Mouse (Mus musculus) hindbrain, embryonic 14.5 days (tissue): ENCODE measurements around the gene Agrp. TPM values are rescaled to one million over a fixed set of nuclear protein-coding genes. Genes with fewer than 3 reads are reported as not detected.

ENCODE experiments used
- ATAC-seq: fragments of 200-750 bp; cut with Nextera tagmentation; 2 replicates; pipeline ENCODE4 v1.8.0; 2017; ENCODE audit warnings: moderate number of reproducible peaks, mild to moderate bottlenecking, moderate TSS enrichment, moderate library complexity; ENCODE audit not compliant: low FRiP score
- DNase-seq: peaks from one replicate; pipeline ENCODE4 v3.0.0-alpha.2; 2015; ENCODE audit warnings: low spot score
- H3K27ac ChIP-seq: fragments of 300-500 bp; sonication (generic); 2 replicates; pipeline ENCODE4 v1.5.1; 2014; ENCODE audit warnings: mild to moderate bottlenecking, moderate library complexity
- H3K27me3 ChIP-seq: fragments of 300-500 bp; sonication (generic); 2 replicates; pipeline ENCODE4 v1.6.1; 2014; ENCODE audit warnings: mild to moderate bottlenecking, low read length, mixed read lengths; ENCODE audit not compliant: control insufficient read depth, insufficient read depth
- H3K36me3 ChIP-seq: fragments of 300-500 bp; sonication (generic); replicated peaks from 2 replicates; pipeline ENCODE4 v1.6.1; 2014; ENCODE audit not compliant: control insufficient read depth, insufficient read depth
- H3K4me1 ChIP-seq: fragments of 300-500 bp; sonication (generic); replicated peaks from 2 replicates; pipeline ENCODE4 v1.6.1; 2014; ENCODE audit warnings: antibody characterized with exemption, low read length, mixed read lengths; ENCODE audit not compliant: control insufficient read depth, insufficient read depth
- H3K4me2 ChIP-seq: fragments of 300-500 bp; sonication (generic); replicated peaks from 2 replicates; pipeline ENCODE4 v1.6.1; 2014; ENCODE audit warnings: mild to moderate bottlenecking, moderate library complexity
- H3K4me3 ChIP-seq: fragments of 300-500 bp; sonication (generic); replicated peaks from 2 replicates; pipeline ENCODE4 v1.5.1; 2014; ENCODE audit warnings: mild to moderate bottlenecking, low read length
- H3K9ac ChIP-seq: fragments of 300-500 bp; sonication (generic); 2 replicates; pipeline ENCODE4 v1.6.1; 2014
- H3K9me3 ChIP-seq: fragments of 300-500 bp; sonication (generic); 2 replicates; pipeline ENCODE4 v1.6.1; 2016; ENCODE audit warnings: low read length; ENCODE audit not compliant: control insufficient read depth
- WGBS: fragments of 180-500 bp; shearing (Covaris S2); extraction: QIAGEN DNeasy Blood & Tissue Kit; methylation state at CpG from one replicate; pipeline ENCODE4 v1.1.7; 2014; 5-methylcytosine and 5-hydroxymethylcytosine counted together
- polyA plus RNA-seq: library from polyadenylated mRNA; unstranded; fragments of >200 nt; fragmentation: Nextera tagmentation; extraction: Ambion mirVana; gene quantifications from 2 replicates; pipeline ENCODE4 v1.2.1, GENCODE M21; 2014

The Agrp gene
- polyA plus RNA-seq, 1 experiment from 2014 or later: 0.84 TPM

DNA sequence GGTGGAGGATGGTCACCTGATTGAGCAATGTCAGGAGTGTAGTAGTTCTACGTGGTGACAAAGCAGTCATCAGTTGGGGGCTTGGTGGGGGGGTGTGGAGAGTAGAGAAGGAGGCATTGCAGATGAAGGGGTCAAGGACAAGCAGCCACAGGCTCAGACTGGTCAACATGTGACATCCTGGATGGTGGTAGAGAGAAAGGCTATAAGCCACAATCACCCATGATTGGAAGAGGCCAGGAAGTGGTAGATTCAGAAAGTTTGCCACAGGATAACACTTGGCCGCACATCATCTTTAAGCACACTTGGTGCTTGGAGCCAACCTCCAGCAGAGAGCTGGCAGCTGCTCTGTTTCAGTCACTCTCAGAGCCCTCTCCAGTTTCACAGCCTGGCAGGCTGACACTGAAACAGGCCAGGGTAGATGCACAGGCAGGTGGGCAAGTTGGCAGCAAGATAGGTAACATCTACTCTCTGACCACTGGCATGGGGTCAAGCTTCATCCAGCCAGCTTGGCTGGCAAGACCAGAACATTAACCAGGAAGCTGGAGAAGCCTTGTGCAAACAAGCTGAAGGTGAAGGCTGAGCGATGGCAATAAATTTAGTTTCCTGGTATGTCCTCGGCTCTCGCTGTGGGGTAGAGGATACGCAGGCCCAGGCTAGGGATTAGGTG, 100.0 kb downstream of the Agrp start:
- no peak for DNase-seq
- no peak overlapping the region for H3K4me3 ChIP-seq
- WGBS: 87% methylated on average over 6 of the region's 6 CpGs
- H3K27me3 ChIP-seq: no peaks in the 10 kb centered on the region
- H3K4me1 ChIP-seq: no peaks in the 10 kb centered on the region
- no peaks in the 10 kb centered on the region for H3K9me3 ChIP-seq
- H3K4me2 ChIP-seq: no peak overlapping the region
- H3K9ac ChIP-seq: no peak overlapping the region
- peaks cover 55% of the 10 kb centered on the region for H3K36me3 ChIP-seq
- ATAC-seq: no peak
- H3K27ac ChIP-seq: no peak overlapping the region

DNA sequence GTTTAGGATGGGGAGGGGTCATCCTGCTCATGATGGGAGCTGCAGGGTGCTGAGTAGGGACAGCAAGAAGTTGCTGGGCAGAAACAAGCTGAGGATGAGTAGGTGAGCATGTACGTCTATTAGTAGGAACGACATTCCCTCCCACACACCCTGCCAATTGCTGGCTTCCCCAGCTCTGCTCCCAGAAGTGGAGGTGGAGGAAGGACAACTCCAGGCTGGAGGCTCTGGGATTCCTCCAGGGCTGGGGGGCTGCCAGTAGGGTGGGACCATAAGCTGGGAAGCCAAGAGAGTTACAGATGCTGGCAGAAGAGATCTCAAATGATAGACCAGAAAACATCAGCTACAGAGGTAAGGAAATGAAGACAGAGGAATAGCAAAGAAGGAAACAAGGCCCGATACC, 100.6 kb downstream of the Agrp start:
- H3K4me3 ChIP-seq: no peak overlapping the region
- no peak for DNase-seq
- no peak overlapping the region for H3K4me2 ChIP-seq
- no peak overlapping the region for H3K27ac ChIP-seq
- H3K4me1 ChIP-seq: no peaks in the 10 kb centered on the region
- H3K27me3 ChIP-seq: no peaks in the 10 kb centered on the region
- no peak for ATAC-seq
- WGBS: 96% methylated on average over 3 of the region's 3 CpGs
- H3K36me3 ChIP-seq: peaks cover 51% of the 10 kb centered on the region
- no peak overlapping the region for H3K9ac ChIP-seq
- no peaks in the 10 kb centered on the region for H3K9me3 ChIP-seq

DNA sequence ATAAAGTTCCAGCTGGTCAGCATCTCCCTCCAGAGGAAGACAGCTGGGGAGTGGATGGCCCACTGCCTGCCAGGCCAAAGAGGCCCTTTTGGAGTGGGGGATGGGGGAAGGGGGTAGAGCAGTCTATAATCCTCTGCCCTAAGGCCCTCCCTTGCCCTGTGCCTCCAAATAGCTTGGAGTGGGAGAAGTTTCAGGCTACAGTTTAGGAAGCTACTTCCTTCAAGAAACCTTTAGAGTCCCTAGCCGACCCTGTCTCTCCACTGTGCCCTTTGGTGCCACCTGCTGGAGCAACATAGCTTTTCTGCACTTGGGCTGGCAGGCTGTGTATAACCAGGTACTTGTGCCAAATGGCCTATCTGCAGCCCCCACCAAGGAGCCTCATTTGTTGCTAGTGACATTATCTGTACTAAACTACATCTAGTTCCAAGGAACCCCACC, 103.3 kb downstream of the Agrp start:
- WGBS: 0% methylated on average over 1 of the region's 1 CpGs
- H3K27me3 ChIP-seq: no peaks in the 10 kb centered on the region
- H3K4me3 ChIP-seq: no peak overlapping the region
- peak; percentile 79 for DNase-seq
- H3K9ac ChIP-seq: no peak overlapping the region
- no peaks in the 10 kb centered on the region for H3K9me3 ChIP-seq
- no peaks in the 10 kb centered on the region for H3K4me1 ChIP-seq
- no peak overlapping the region for H3K4me2 ChIP-seq
- H3K36me3 ChIP-seq: peaks cover 62% of the 10 kb centered on the region
- H3K27ac ChIP-seq: no peak overlapping the region
- ATAC-seq: peak; percentile 41; the same call in 1 of the 2 replicates

GRCm38 (mm10) chr8:105533439-105533838, 103.8 kb downstream of the Agrp start:
- Histone ChIP-seq H3K4me1 (no peaks in the 10 kb centered on the region), H3K9me3 (no peaks in the 10 kb centered on the region), H3K27me3 (no peaks in the 10 kb centered on the region), H3K36me3 (peaks cover 62% of the 10 kb centered on the region), H3K9ac (no peak overlapping the region), H3K4me3 (no peak overlapping the region), H3K27ac (no peak overlapping the region), H3K4me2 (no peak overlapping the region)
- WGBS: 63% methylated on average over 2 of the region's 2 CpGs
- DNase-seq (no peak), ATAC-seq (peak; percentile 47; the same call in 1 of the 2 replicates)

DNA sequence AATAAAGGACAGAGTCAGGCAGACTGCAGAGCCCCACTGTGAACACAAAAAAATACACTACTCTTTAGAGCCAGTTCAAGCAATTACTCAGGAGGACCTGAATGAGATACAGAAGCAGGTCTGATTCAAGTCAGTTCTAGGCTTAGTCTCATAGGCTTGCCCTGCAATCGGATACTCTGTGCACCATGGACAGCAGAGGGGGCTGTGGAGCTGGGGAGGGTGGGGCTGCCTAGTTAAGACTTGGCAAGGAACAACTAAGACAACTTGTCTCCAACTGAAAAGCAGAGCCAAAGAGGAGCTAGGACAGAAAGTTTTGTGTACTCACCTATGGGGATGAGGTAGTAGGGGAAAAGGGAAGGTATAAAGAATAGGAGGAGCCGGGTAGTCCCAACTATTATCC, 105.4 kb downstream of the Agrp start:
- WGBS: 64% methylated on average over 2 of the region's 2 CpGs
- H3K4me1 ChIP-seq: no peaks in the 10 kb centered on the region
- no peak overlapping the region for H3K9ac ChIP-seq
- ATAC-seq: no peak
- H3K27me3 ChIP-seq: no peaks in the 10 kb centered on the region
- H3K27ac ChIP-seq: no peak overlapping the region
- no peak for DNase-seq
- H3K4me3 ChIP-seq: no peak overlapping the region
- peaks cover 62% of the 10 kb centered on the region for H3K36me3 ChIP-seq
- no peaks in the 10 kb centered on the region for H3K9me3 ChIP-seq
- no peak overlapping the region for H3K4me2 ChIP-seq

DNA sequence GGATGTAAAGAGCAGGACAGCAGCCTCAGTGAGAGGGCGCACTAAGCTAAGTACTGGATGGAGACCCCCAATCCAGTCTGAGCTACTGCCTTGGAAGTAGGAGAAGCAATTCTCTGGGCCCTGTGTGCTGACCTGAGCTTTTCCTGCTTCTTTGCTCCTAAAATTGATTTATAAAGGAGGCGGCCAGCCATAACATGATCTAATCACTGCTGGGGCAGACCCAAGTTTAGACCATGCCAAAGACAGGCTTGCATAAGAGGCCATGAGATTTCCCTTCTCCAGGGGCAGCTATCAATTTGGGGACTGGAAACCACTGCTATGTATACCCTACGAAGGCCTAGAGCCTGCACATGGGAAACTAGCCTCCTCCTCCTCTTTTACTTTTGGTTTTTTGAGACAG, 107.9 kb downstream of the Agrp start:
- no peak overlapping the region for H3K27ac ChIP-seq
- ATAC-seq: no peak
- no peaks in the 10 kb centered on the region for H3K27me3 ChIP-seq
- no peaks in the 10 kb centered on the region for H3K9me3 ChIP-seq
- DNase-seq: no peak
- peaks cover 58% of the 10 kb centered on the region for H3K36me3 ChIP-seq
- no peaks in the 10 kb centered on the region for H3K4me1 ChIP-seq
- 77% methylated on average over 3 of the region's 3 CpGs for WGBS
- no peak overlapping the region for H3K4me3 ChIP-seq
- H3K9ac ChIP-seq: no peak overlapping the region
- no peak overlapping the region for H3K4me2 ChIP-seq

GRCm38 (mm10) chr8:105528206-105528605, 109.0 kb downstream of the Agrp start:
- H3K27ac ChIP-seq: no peak overlapping the region
- H3K27me3 ChIP-seq: no peaks in the 10 kb centered on the region
- 95% methylated on average over 1 of the region's 1 CpGs for WGBS
- H3K4me2 ChIP-seq: no peak overlapping the region
- no peak overlapping the region for H3K9ac ChIP-seq
- DNase-seq (no peak), ATAC-seq (no peak)
- H3K36me3 ChIP-seq: peaks cover 66% of the 10 kb centered on the region
- no peaks in the 10 kb centered on the region for H3K4me1 ChIP-seq
- no peak overlapping the region for H3K4me3 ChIP-seq
- H3K9me3 ChIP-seq: no peaks in the 10 kb centered on the region

DNA sequence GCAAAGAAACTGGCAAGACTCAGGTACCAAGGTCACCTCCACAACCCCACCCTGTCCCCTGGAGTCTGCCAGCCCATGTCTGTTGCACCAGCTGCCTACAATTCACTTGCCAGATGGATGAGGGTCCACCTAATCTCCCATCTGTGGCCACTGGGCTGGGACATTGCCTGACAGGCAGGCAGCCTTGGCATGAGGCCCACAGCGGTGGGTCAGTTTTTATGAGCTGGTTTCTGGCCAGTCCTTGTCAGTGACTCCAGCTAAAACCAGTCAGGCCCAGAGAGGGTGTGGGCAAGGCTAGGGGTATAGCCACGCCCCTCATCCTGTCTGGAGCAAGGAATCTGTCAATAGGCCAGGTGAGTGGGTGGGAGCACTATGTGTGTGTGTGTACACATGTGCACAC, 110.1 kb downstream of the Agrp start:
- Histone ChIP-seq H3K4me2 (no peak overlapping the region), H3K36me3 (peaks cover 73% of the 10 kb centered on the region), H3K4me3 (no peak overlapping the region), H3K9me3 (no peaks in the 10 kb centered on the region), H3K4me1 (no peaks in the 10 kb centered on the region), H3K9ac (no peak overlapping the region), H3K27ac (no peak overlapping the region), H3K27me3 (no peaks in the 10 kb centered on the region)
- DNase-seq: no peak
- no peak for ATAC-seq
- 83% methylated on average over 2 of the region's 2 CpGs for WGBS

GRCm38 (mm10) chr8:105522890-105523289, 114.3 kb downstream of the Agrp start:
- no peak overlapping the region for H3K4me3 ChIP-seq
- peaks cover 31% of the 10 kb centered on the region for H3K4me1 ChIP-seq
- no peak for ATAC-seq
- peaks cover 51% of the 10 kb centered on the region for H3K36me3 ChIP-seq
- DNase-seq: no peak
- no peak overlapping the region for H3K9ac ChIP-seq
- no peak overlapping the region for H3K27ac ChIP-seq
- no peaks in the 10 kb centered on the region for H3K9me3 ChIP-seq
- no peaks in the 10 kb centered on the region for H3K27me3 ChIP-seq
- no peak overlapping the region for H3K4me2 ChIP-seq
- 77% methylated on average over 9 of the region's 9 CpGs for WGBS
